Mouse (Mus musculus) erythroblast, embryonic 14.5 days (primary cell): ENCODE data around the gene Rnf152.

Experiments used
- GATA1 ChIP-seq: IDR thresholded peaks from 2 replicates; pipeline ENCODE4 v1.6.1; 2012; ENCODE audit warnings: low read length, inconsistent platforms, mixed read lengths
- TAL1 ChIP-seq: IDR thresholded peaks from 3 replicates; pipeline ENCODE4 v1.6.1; 2012; ENCODE audit warnings: low read length, inconsistent platforms, mixed read lengths

- TF ChIP-seq TAL1 (no peak), GATA1 (no peak)
These were observed 28.7 kb downstream of the Rnf152 start for GRCm38 (mm10) chr1:105327789-105328188.
